Mouse (Mus musculus) ES-E14 (cell line): ENCODE results near the gene Nod1. TPM values are rescaled to one million over a fixed set of nuclear protein-coding genes. Genes with fewer than 3 reads are reported as not detected.

Source experiments
- DNase-seq: peaks from one replicate; pipeline ENCODE4 v3.0.0-alpha.2; 2013; ENCODE audit warnings: low read depth, low spot score
- H3K27ac ChIP-seq: 2 replicates; pipeline ENCODE4 v1.5.1; 2012; ENCODE audit warnings: low read depth, mild to moderate bottlenecking, low read length, moderate library complexity, mixed read lengths; ENCODE audit not compliant: poor library complexity, insufficient read depth, severe bottlenecking
- H3K36me3 ChIP-seq: 2 replicates; pipeline ENCODE4 v1.6.1; 2012; ENCODE audit warnings: mild to moderate bottlenecking, low read length, moderate library complexity, mixed read lengths; ENCODE audit not compliant: control insufficient read depth, poor library complexity, insufficient read depth, severe bottlenecking
- H3K4me1 ChIP-seq, 2 experiments: fragments of 150-350 bp in 1 of 2; sonication (generic) in 1 of 2; 2 replicates each; pipeline ENCODE4 v1.6.1; 2012; ENCODE audit warnings: low read length in 2 of 2, mild to moderate bottlenecking in 1 of 2, mixed read lengths in 1 of 2; ENCODE audit not compliant: control insufficient read depth in 2 of 2, insufficient read depth in 2 of 2, poor library complexity in 1 of 2
- H3K4me3 ChIP-seq, 2 experiments: fragments of 150-350 bp in 1 of 2; sonication (generic) in 1 of 2; 2 replicates each; pipeline ENCODE4 v1.5.1; 2012; ENCODE audit warnings: low read length in 2 of 2, low read depth in 1 of 2, mild to moderate bottlenecking in 1 of 2, mixed read lengths in 1 of 2; ENCODE audit not compliant: insufficient read depth in 1 of 2, poor library complexity in 1 of 2, severe bottlenecking in 1 of 2
- H3K9ac ChIP-seq: 2 replicates; pipeline ENCODE4 v1.6.1; 2012; ENCODE audit warnings: low read depth, mild to moderate bottlenecking, low read length, mixed read lengths; ENCODE audit not compliant: poor library complexity, insufficient read depth, severe bottlenecking
- H3K9me3 ChIP-seq: fragments of 150-350 bp; sonication (generic); 2 replicates; pipeline ENCODE4 v1.6.1; 2012; ENCODE audit warnings: low read depth, mild to moderate bottlenecking, low read length; ENCODE audit not compliant: control insufficient read depth, insufficient read depth
- CHD2 ChIP-seq: IDR thresholded peaks from 2 replicates; pipeline ENCODE4 v1.6.1; 2014; ENCODE audit warnings: mild to moderate bottlenecking, low read depth, low read length, inconsistent platforms
- HCFC1 ChIP-seq: IDR thresholded peaks from 2 replicates; pipeline ENCODE4 v1.6.1; 2012; ENCODE audit warnings: low read length, inconsistent platforms, borderline replicate concordance; ENCODE audit not compliant: insufficient read depth
- MAFK ChIP-seq: IDR thresholded peaks from 2 replicates; pipeline ENCODE4 v1.6.1; 2014; ENCODE audit warnings: mild to moderate bottlenecking, low read depth, low read length, inconsistent platforms; ENCODE audit not compliant: insufficient read depth
- ZC3H11A ChIP-seq: IDR thresholded peaks from 2 replicates; pipeline ENCODE4 v1.6.1; 2012; ENCODE audit warnings: low read depth, mild to moderate bottlenecking, inconsistent platforms, low read length, borderline replicate concordance
- ZNF384 ChIP-seq: IDR thresholded peaks from 2 replicates; pipeline ENCODE4 v1.6.1; 2012; ENCODE audit warnings: low read depth, low read length, inconsistent platforms
- in situ Hi-C, 2 experiments: fragments of 600-800 bp; cut with MboI; formaldehyde crosslinking; loops; one replicate each; pipeline ENCODE4 v1.15.1; 2025; ENCODE audit warnings: low sequenced_read_pairs in 2 of 2, inconsistent platforms in 1 of 2; ENCODE audit not compliant: unreplicated experiment in 2 of 2
- total RNA-seq: library from RNA; depleted of rRNA; stranded (reverse); fragments of 300-350 nt; gene quantifications from 2 replicates; pipeline ENCODE4 v1.2.3, GENCODE M21; 2012

Gene Nod1
- total RNA-seq, 1 experiment = 1.3 TPM

- Histone ChIP-seq H3K27ac (no peak overlapping the region; the same call in 1 of the 2 replicates), H3K4me1 (no peaks in the 10 kb centered on the region; a peak in 1 of 4 replicates), H3K4me3 (no peak overlapping the region), H3K36me3 (no peaks in the 10 kb centered on the region), H3K9ac (no peak overlapping the region), H3K9me3 (no peaks in the 10 kb centered on the region)
- in situ Hi-C loops = no loop called here
- no peak for TF ChIP-seq ZC3H11A
- TF ChIP-seq HCFC1 = no peak
- TF ChIP-seq MAFK = no peak
- no peak for TF ChIP-seq CHD2
- TF ChIP-seq ZNF384 = no peak
- DNase-seq = no peak
These were observed 25.3 kb upstream of the Nod1 start for GRCm38 (mm10) chr6:54997726-54998125.

GRCm38 (mm10) chr6:54996361-54996760 is 23.9 kb upstream of the Nod1 start:
- no peak overlapping the region for H3K4me3 ChIP-seq
- DNase-seq = no peak
- no peak overlapping the region for H3K9ac ChIP-seq
- no peaks in the 10 kb centered on the region for H3K9me3 ChIP-seq
- in situ Hi-C loops = no loop called here
- no peaks in the 10 kb centered on the region; a peak in 2 of 4 replicates for H3K4me1 ChIP-seq
- H3K36me3 ChIP-seq = no peaks in the 10 kb centered on the region
- TF ChIP-seq CHD2 (no peak), MAFK (no peak), ZC3H11A (no peak), ZNF384 (no peak), HCFC1 (no peak)
- no peak overlapping the region for H3K27ac ChIP-seq

- Histone ChIP-seq H3K4me1 (no peaks in the 10 kb centered on the region; a peak in 2 of 4 replicates), H3K9ac (peak within 1 kb of the TSS; percentile 62), H3K36me3 (no peaks in the 10 kb centered on the region), H3K9me3 (no peaks in the 10 kb centered on the region), H3K4me3 (peak within 1 kb of the TSS; percentile 71 to 73), H3K27ac (no peak within 1 kb of the TSS)
- in situ Hi-C loops = no loop called here
- DNase-seq = peak; percentile 88
- TF ChIP-seq ZC3H11A (0 out of 2 replicates have a peak, but pooled peaks have one; percentile 2), CHD2 (no peak), ZNF384 (no peak), HCFC1 (0 out of 2 replicates have a peak, but pooled peaks have one; percentile 24), MAFK (no peak)
These were observed 20.4 kb upstream of the Nod1 start, which contains the start of gene Ggct for GRCm38 (mm10) chr6:54992734-54993260. TSS of gene Ggct (minus strand) at chr6:54992950.

DNA sequence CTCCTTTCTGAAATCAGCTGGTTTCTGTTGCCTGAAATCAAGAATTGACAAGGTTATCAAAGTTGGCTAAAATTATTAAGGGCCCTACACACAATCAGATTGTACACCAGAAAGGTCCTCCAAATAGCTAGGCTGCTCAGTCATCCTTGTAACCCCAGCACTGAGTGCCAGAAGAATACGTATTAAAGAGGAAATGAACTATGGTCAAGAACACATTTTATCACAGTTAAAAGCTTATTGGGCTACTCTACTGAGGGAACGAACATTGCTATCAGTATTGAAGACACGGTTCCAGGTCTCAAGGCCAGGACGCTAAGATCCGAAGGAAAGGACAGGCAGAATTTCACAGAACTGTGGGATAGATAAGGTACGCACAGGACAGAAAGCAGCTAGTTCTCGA is 19.7 kb upstream of the Nod1 start:
- Histone ChIP-seq H3K4me3 (peak overlapping the region; percentile 71 to 73), H3K9ac (peak overlapping the region; percentile 62), H3K36me3 (no peaks in the 10 kb centered on the region), H3K9me3 (no peaks in the 10 kb centered on the region), H3K4me1 (no peaks in the 10 kb centered on the region; a peak in 2 of 4 replicates), H3K27ac (no peak overlapping the region)
- DNase-seq = no peak
- TF ChIP-seq ZC3H11A (no peak), CHD2 (no peak), HCFC1 (no peak), MAFK (no peak), ZNF384 (no peak)
- in situ Hi-C loops = no loop called here
